Mouse (Mus musculus) cortical plate, adult 2 months (tissue): ENCODE measurements around the gene Pnrc2.

Experiments used
- CTCF ChIP-seq: fragments of 200-500 bp; IDR thresholded peaks from 2 replicates; pipeline ENCODE4 v1.5.1; 2011; ENCODE audit warnings: mild to moderate bottlenecking, control low read depth, low read length; ENCODE audit not compliant: insufficient read depth; ENCODE audit errors: extremely low read depth
- POLR2A ChIP-seq: fragments of 200-500 bp; IDR thresholded peaks from 2 replicates; pipeline ENCODE4 v1.6.1; 2011; ENCODE audit warnings: mild to moderate bottlenecking, low read length, control low read depth; ENCODE audit not compliant: insufficient read depth; ENCODE audit errors: extremely low read depth

DNA sequence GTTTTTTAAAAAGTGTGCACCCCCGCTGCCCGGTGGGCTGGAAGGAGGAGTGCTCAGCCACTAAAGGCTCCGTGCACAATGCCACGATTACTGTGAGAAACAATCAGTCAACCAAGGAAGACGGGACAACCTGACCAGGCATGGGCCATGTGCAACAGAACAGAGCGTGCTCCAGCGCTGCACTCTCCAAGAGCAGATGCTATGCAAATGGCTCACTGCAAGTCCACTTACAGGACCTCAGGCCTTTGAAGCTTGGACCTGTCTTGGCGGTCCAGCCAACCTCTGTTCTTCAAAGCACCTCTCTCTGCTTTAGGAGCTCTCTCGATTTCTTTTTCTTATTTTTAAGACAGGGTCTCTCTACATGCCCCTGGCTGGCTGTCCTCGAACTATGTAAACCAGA lies 6.9 kb upstream of the Pnrc2 start:
- no peak for TF ChIP-seq CTCF
- TF ChIP-seq POLR2A: no peak
